Mouse (Mus musculus): ENCODE data around the gene Clec4a1. TPM values are rescaled to one million over a fixed set of nuclear protein-coding genes. Genes with fewer than 3 reads are reported as not detected.
A peak's percentile ranks its signal among the peaks of the same experiment; 100 is the strongest.

Gene Clec4a1
- total RNA-seq (2021) = under 1 TPM; 0.22 to 0.61 TPM
- long read RNA-seq, experiment 1, partial matches to known transcripts = 1 of 1 reads
- long read RNA-seq, experiment 1, other reads (novel, unspliced or antisense) = 0 of 1 reads
- long read RNA-seq, experiment 2 = 0 reads

DNA sequence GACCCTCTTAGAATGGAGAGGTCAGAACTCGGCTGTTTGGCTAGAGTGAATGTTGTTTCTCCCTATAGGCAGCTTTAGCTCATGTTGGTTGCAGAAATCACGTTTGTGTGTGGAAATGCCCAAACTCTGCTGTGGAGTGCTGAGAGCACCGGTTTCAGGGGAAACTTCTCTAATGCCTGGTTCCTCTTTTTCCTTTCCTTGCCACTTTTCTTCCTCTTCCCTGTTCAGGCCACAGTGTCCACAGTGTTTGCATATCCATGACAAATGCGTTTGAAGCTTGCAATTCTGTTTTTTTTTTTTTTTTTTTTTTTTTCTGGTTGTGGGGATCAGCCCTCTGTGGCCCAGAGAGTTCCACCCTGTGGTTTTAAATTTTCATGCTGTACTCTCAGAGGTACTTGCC lies at the start of gene Clec4a1:
TSS of gene Clec4a1 (plus strand) at position 398 of the 400 bp plus-strand sequence.
- Histone ChIP-seq H3K27ac (no peak within 1 kb of the TSS), H3K4me3 (no peak within 1 kb of the TSS)
- TF ChIP-seq CTCF (conservative IDR thresholded peaks at IDR 0.05) = no peak
- DNase-seq (ENCODE audit: low spot score in 2 of 2) = no peak

DNA sequence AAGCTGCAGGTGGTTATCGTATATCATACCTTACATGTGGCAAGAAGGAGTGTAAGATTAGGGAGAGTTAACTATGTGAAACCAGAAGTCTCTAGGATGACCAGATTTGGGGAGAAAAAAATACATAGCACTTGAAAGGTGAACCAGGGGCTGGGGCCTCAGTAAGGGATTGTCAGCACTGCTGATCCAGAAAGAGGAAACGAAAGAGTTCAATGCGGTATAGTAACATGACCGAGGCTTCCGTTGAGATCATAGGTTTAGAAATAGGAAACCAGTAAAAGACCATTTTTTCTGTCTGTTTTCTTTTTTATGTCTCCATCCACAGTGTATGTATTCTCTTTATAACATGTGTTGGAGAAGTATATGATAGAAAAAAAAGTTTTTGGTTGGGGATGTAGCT lies 48.8 kb upstream of the Clec4a1 start:
- DNase-seq (ENCODE audit: low spot score in 2 of 2) = no peak
- Histone ChIP-seq H3K27ac (peak overlapping the region; percentile 39; the same call in 1 of the 2 replicates), H3K4me3 (no peak overlapping the region)
- no peak for TF ChIP-seq CTCF (conservative IDR thresholded peaks at IDR 0.05)

DNA sequence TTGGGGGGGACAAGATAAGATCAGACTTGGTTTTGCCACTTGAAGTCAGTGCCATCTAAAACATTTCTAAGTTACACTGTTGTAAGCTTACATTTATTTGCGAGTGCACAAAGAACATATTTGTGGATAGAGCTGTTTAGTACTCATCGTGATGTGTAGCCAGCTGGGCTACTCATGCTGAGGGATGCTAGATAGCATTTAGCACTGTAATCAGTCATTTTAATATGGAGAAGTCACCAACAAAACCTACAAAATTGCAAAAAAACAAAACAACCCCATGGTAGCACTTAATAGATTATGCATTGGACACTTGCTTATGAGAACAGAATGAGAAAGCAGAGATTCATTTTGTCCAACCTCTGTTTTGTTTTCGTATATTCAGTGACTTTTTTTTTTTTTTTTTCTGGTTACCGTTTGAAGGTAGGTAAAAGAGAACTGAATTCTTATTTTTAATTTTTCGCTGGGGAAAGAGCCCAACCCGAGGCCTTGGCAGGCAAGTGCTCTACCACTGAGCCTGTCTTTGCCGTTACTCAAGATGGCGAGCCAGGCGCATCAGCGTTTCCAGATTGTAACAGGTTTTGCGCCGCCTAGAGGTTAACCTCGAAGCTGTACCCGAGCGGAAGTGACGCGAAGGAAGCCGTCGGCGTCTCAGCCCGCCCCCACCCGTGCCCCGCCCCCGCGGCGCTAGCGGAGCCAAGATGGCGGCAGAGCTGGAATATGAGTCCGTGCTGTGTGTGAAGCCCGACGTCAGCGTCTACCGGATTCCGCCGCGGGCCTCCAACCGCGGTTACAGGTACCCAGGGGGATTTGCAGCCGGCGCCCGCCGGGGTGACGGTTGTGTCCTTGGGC lies 47.6 kb upstream of the Clec4a1 start, which contains the start of gene Necap1:
TSS of gene Necap1 (plus strand) at position 604 of the 849 bp plus-strand sequence.
- H3K4me3 ChIP-seq = peak within 1 kb of the TSS; percentile 100
- H3K27ac ChIP-seq = peak within 1 kb of the TSS; percentile 96
- TF ChIP-seq CTCF (conservative IDR thresholded peaks at IDR 0.05) = peak; percentile 93
- peak; percentile 97 to 98 for DNase-seq (ENCODE audit: low spot score in 2 of 2)

DNA sequence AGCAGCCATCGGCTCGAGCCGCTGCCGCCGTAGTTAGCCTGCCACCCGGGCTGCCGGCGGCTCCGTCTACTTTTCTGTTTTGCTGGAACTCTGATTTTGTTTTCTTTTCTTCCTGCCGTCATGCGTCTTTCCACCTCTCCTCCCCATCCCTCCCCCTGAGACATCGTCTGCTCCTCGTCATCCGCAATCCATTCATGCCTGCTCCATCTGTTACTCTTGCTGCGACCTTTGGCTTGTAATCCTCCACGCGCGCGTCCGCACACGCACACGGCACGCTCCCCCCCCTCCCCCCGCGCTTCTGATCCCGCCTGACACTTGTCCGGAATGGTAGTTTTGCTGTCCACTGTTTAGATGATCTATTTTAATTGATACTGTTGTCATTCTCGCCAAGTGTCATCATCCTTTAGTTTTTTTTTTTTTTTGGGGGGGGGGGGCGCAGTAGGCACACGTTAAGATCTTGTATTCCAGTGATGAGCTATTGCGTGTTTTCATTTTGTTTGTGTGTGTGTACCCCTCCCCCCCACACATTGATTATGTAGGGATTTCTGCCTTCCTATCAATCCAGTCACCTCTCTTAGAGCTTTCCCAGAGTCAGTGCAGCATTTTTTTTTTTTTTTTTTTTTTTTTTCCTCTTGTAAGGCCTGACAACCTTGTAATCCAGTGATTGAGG lies 46.8 kb upstream of the Clec4a1 start:
- Histone ChIP-seq H3K27ac (peak overlapping the region; percentile 96), H3K4me3 (peak overlapping the region; percentile 100)
- TF ChIP-seq CTCF (conservative IDR thresholded peaks at IDR 0.05) = no peak
- DNase-seq (ENCODE audit: low spot score in 2 of 2) = no peak

DNA sequence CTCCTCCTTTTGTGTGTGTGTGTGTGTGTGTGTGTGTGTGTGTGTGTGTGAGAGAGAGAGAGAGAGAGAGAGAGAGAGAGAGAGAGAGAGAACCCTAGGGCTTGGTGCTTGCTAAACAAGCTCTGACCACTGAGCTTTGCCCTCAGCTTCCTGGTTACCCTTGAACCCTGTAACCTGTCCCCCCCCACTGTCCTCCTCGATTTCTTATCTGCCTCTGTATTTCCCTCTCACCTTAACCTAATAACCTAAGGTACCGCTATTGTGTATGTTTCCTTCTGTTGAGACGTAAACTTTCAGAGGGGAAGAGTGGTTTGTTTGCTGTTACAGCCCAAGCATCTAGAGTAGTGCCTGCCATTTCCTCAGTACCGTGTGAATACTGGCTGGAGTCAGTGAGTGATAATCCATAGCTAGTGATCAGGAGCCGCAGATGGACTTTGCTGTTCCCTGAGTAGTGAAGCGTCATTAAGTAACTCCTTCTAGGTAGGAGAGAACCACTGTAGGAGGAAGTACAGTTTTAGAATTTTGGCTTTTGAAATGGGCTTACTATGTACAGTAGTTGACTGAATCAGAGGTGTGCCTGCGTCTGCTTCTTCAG lies 42.4 kb upstream of the Clec4a1 start:
- Histone ChIP-seq H3K4me3 (no peak overlapping the region), H3K27ac (no peak overlapping the region)
- DNase-seq (ENCODE audit: low spot score in 2 of 2) = no peak
- TF ChIP-seq CTCF (conservative IDR thresholded peaks at IDR 0.05) = no peak

DNA sequence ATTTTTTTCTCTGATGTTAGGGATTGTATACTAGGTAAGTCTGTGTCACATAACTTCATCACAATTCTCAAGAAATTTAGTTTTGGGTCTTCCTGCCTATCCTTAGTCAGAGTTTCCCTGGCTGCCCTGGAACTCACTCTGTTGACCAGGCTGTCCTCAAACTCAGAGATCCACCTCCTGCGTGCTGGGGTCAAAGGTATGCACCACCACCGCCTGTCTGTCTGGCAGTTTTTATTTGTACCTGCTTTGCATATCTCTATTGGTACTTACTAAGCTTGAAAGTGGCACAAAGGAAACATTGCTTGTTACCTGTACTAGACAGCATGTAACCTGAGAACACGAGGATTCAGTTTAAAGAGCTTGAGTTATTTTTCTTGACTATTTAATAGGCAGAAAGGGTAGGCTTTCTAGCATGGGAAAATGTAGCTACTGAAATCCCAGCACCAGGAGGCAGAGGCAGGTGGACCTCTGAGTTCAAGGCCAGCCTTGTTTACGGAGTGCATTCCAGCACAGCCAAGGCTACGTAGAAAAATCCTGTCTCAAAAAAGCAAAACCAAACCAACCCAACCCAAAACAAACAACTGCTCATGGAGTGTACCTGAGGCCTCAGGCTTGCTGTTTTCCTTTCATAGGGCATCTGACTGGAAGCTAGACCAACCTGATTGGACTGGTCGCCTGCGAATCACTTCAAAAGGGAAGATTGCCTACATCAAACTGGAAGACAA lies 41.7 kb upstream of the Clec4a1 start:
- no peak for DNase-seq (ENCODE audit: low spot score in 2 of 2)
- no peak for TF ChIP-seq CTCF (conservative IDR thresholded peaks at IDR 0.05)
- Histone ChIP-seq H3K27ac (no peak overlapping the region), H3K4me3 (no peak overlapping the region)

DNA sequence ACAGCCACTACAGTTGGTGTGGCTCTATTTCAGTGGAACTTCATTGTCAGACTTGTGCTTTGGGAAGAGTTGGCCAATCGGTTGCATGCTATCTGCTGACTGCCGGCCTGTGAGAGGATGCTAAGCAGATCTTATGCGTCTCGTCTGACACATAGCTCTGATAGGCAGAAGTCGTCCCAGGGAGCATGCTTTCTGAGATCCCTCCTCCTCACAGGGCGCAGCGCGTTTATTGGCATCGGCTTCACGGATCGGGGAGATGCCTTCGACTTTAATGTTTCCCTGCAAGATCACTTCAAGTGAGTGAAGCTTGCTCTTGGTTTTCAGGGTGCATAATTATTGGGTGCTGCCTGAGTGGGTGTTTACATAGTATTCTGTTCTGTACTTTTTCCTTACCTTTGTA lies 40.4 kb upstream of the Clec4a1 start:
- no peak for DNase-seq (ENCODE audit: low spot score in 2 of 2)
- H3K4me3 ChIP-seq = no peak overlapping the region
- TF ChIP-seq CTCF (conservative IDR thresholded peaks at IDR 0.05) = no peak
- no peak overlapping the region for H3K27ac ChIP-seq

DNA sequence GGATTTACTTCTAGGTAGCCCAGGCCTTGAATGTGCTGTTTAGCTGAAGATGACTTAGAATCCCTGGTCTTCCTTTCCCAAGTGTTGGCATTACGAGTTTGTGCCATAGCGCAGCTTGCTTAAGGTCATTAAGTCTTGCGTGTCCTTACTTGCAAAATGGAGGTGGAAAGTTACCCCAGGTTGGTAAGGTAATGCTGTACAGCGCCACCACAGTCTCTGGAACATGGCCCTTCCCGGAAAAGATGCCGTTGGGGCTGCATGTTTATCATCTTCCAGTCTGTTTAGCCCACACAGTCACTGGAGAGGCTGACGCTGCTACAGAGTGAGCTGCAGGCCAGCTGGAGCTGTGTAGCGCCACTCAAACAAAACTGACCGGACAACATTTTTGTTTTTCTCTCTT lies 38.0 kb upstream of the Clec4a1 start:
- no peak for DNase-seq (ENCODE audit: low spot score in 2 of 2)
- no peak for TF ChIP-seq CTCF (conservative IDR thresholded peaks at IDR 0.05)
- Histone ChIP-seq H3K27ac (no peak overlapping the region), H3K4me3 (no peak overlapping the region)

DNA sequence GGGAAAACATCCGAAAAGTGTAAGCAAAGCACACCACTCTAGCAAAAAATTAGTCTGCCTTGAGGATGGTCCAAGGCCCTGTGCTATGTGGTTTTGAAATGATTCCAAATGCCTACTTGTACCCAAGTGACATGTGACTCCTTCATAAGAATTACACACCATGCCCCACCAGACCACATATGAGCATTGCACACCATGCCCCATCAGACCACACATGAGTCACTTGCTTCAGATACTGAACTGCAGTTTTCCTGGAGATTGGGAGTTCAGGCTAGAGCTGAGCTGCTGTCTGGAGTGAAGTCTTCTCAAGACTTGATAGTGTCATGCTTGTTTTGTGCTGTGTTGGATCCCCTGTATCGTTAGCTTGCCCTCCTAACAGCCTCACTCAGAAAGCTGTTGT lies 32.0 kb upstream of the Clec4a1 start:
- DNase-seq (ENCODE audit: low spot score in 2 of 2) = no peak

DNA sequence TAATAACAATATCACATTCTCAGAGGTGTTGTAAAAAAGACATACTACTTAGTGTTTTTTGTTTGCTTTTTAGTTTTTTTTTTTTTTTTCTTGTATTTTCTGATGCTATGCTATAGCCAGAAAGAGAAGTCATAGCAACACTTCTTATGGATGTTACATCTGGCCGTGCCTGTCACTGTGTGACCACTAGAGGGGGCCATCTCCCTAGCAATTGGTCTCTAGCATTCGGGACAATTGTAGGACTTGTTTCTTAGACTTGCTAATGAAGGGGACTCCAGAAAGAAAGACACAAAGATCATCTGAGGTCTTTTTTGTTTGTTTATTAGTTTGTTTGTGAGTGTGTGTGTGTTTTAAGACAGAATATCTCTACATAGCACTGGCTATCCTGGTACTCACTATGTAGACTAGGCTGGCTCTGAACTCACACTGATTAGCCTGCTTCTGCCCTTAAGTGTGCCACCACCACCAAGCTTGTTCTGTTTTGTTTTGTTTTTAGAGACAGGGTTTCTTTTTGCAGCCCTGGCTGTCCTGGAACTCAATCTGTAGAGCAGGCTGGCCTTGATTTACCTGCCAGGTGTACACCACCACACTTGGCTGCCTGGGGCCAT lies 29.1 kb upstream of the Clec4a1 start:
- peak; percentile 93 for TF ChIP-seq CTCF (conservative IDR thresholded peaks at IDR 0.05)
- Histone ChIP-seq H3K27ac (no peak overlapping the region), H3K4me3 (no peak overlapping the region)
- peak; percentile 61 to 78 for DNase-seq (ENCODE audit: low spot score in 2 of 2)

More for the DNA sequence above, 32.0 kb upstream of the Clec4a1 start:
- Histone ChIP-seq H3K4me3 (no peak overlapping the region), H3K27ac (no peak overlapping the region)
- TF ChIP-seq CTCF (conservative IDR thresholded peaks at IDR 0.05) = no peak

DNA sequence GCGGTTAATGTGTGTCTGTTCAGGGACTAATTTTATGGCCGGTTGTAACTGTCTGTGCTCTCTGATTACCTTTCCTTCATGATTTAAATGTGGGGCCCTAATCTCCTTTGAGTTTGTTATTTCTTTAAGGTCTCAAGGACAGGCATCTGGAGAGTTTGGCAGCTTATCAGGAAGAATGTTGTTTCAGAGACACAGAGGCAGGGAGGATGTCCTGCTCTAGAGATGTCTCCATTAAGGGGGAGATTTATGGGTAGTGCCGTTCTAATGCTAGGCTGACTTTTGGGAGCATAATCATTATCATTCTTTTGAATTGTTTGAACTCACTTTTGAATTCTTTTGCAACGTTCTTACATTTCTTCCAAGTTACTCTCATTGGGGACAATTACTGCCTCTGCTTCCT lies 1.7 kb upstream of the Clec4a1 start:
- no peak for DNase-seq (ENCODE audit: low spot score in 2 of 2)
- no peak overlapping the region for H3K27ac ChIP-seq
- TF ChIP-seq CTCF (conservative IDR thresholded peaks at IDR 0.05) = no peak
- no peak overlapping the region for H3K4me3 ChIP-seq

DNA sequence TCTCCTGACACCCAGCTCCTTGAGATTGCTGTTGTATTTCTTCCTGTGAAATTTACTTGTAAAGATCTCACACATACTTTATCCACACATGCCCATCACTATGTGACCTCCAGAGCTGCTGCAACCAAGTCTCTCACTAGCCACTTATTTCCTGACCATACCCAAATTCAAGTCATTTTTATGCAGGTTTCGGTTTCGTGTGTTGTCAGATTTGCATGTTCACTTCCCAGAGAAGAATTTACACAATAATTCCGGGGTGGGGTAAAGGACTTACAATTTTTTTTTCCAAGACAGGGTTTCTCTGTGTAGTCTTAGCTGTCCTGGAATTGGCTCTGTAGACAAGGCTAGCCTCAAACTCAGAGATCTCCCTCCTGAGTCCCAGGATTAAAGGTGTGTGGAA lies 13.2 kb downstream of the Clec4a1 start:
- no peak for DNase-seq (ENCODE audit: low spot score in 2 of 2)
- no peak overlapping the region for H3K27ac ChIP-seq
- no peak for TF ChIP-seq CTCF (conservative IDR thresholded peaks at IDR 0.05)
- H3K4me3 ChIP-seq = no peak overlapping the region

Measured in layer of hippocampus, adult 2 months (tissue).